Mouse (Mus musculus) G1E (cell line): Measurements from ENCODE around the gene Gm48551. TPM values are rescaled to one million over a fixed set of nuclear protein-coding genes. Genes with fewer than 3 reads are reported as not detected.

Source experiments
- ATAC-seq: 2 replicates; pipeline ENCODE4 v1.8.0; 2016; ENCODE audit warnings: mild to moderate bottlenecking; ENCODE audit not compliant: insufficient number of reproducible peaks, poor library complexity, low FRiP score, severe bottlenecking; ENCODE audit errors: extremely low read depth
- DNase-seq: peaks from one replicate; pipeline ENCODE4 v3.0.0; 2012; ENCODE audit warnings: low spot score
- H3K27me3 ChIP-seq: 2 replicates; pipeline ENCODE4 v1.6.1; 2012; ENCODE audit warnings: mild to moderate bottlenecking, low read length, inconsistent platforms; ENCODE audit not compliant: insufficient read depth
- H3K36me3 ChIP-seq: replicated peaks from 2 replicates; pipeline ENCODE3; 2012; ENCODE audit warnings: mild to moderate bottlenecking, inconsistent platforms
- H3K4me1 ChIP-seq: 2 replicates; pipeline ENCODE4 v1.6.1; 2012; ENCODE audit warnings: low read depth, low read length, inconsistent platforms, mixed read lengths; ENCODE audit not compliant: insufficient read depth
- H3K4me3 ChIP-seq: 2 replicates; pipeline ENCODE4 v1.5.1; 2012; ENCODE audit warnings: low read depth, mild to moderate bottlenecking, inconsistent platforms, low read length, moderate library complexity, mixed read lengths
- H3K9me3 ChIP-seq: replicated peaks from 2 replicates; pipeline ENCODE4 v1.6.1; 2012; ENCODE audit warnings: inconsistent platforms
- CTCF ChIP-seq: IDR thresholded peaks from 2 replicates; pipeline ENCODE4 v1.5.1; 2012; ENCODE audit warnings: low read depth, low read length, inconsistent platforms, mixed read lengths
- GATA1 ChIP-seq: IDR thresholded peaks from 2 replicates; pipeline ENCODE4 v1.6.1; 2012; ENCODE audit warnings: borderline replicate concordance, low read length, inconsistent platforms, mixed read lengths
- GATA2 ChIP-seq: IDR thresholded peaks from 2 replicates; pipeline ENCODE4 v1.6.1; 2012; ENCODE audit warnings: low read depth, low read length, inconsistent platforms, borderline replicate concordance
- POLR2AphosphoS5 ChIP-seq: IDR thresholded peaks from 2 replicates; pipeline ENCODE4 v1.6.1; 2012; ENCODE audit warnings: low read depth, low read length, inconsistent platforms; ENCODE audit not compliant: insufficient replicate concordance
- TAL1 ChIP-seq: conservative IDR thresholded peaks from 2 replicates; pipeline ENCODE4 v1.6.1; 2012; ENCODE audit warnings: low read depth, low read length, inconsistent platforms, mixed read lengths
- polyA plus RNA-seq: library from polyadenylated mRNA; stranded (reverse); fragments of >175 nt; gene quantifications from 2 replicates; pipeline ENCODE4 v1.2.3, GENCODE M21; 2012
- total RNA-seq, 2 experiments: library from RNA; stranded (forward) in 1 of 2; stranded (reverse) in 1 of 2; fragments of 200-1000 nt in 1 of 2; fragments of >200 nt in 1 of 2; fragmentation: Nextera tagmentation in 1 of 2; gene quantifications; 2 replicates each; pipeline ENCODE4 v1.2.3; 2014 to 2017

The Gm48551 gene
- total and polyA plus RNA-seq, 3 experiments: 0.72 to 2.6 (median 1.1) TPM

DNA sequence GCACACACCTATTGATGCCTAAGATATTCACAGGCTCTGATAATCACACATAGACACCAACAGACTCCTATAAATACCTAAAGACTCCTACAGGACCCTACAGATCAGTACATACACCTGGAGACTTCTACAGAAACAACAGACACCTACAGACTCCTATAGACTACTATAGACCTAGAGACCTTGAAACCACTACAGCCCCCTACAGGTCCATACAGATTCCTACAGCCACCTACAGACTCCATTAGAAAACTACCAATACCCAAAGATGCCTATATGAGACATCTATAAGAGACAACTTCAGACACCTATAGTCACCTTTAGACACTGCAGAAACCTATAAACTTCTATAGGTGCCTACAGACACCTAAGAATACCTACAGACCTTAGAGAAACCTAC lies 56.8 kb downstream of the Gm48551 start:
- no peaks in the 10 kb centered on the region for H3K36me3 ChIP-seq
- peaks cover 7% of the 10 kb centered on the region; the same call in 1 of the 2 replicates for H3K27me3 ChIP-seq
- ATAC-seq (no peak), DNase-seq (peak; percentile 1)
- TF ChIP-seq GATA2 (no peak), GATA1 (no peak), TAL1 (no peak), POLR2AphosphoS5 (no peak), CTCF (no peak)
- no peaks in the 10 kb centered on the region for H3K4me1 ChIP-seq
- no peaks in the 10 kb centered on the region for H3K9me3 ChIP-seq
- no peak overlapping the region for H3K4me3 ChIP-seq

Other genes with a start within 250 kb of the Gm48551 start
Only the 20 nearest of the 35 such genes appear.
- not detected in 2 replicates for gene Matk, start 131.5 kb upstream of the Gm48551 start, total RNA-seq (2014; fragmentation: Nextera tagmentation)
- gene Matk, start 131.5 kb upstream of the Gm48551 start, total RNA-seq (2017): 0.05 and 0.06 TPM in 2 replicates
- 0.07 TPM in 1 of 2 replicates, not detected in the other for gene Matk, start 131.5 kb upstream of the Gm48551 start, polyA plus RNA-seq
- gene Mrpl54, start 117.5 kb upstream of the Gm48551 start, total RNA-seq (2014; fragmentation: Nextera tagmentation): 75.6 and 78.6 TPM in 2 replicates
- 186 and 206 TPM in 2 replicates for gene Mrpl54, start 117.5 kb upstream of the Gm48551 start, total RNA-seq (2017)
- gene Mrpl54, start 117.5 kb upstream of the Gm48551 start, polyA plus RNA-seq: 612 and 631 TPM in 2 replicates
- 36.2 and 44.6 TPM in 2 replicates for gene Apba3, start 117.5 kb upstream of the Gm48551 start, total RNA-seq (2014; fragmentation: Nextera tagmentation)
- gene Apba3, start 117.5 kb upstream of the Gm48551 start, total RNA-seq (2017): 27.9 and 38.9 TPM in 2 replicates
- gene Apba3, start 117.5 kb upstream of the Gm48551 start, polyA plus RNA-seq: 113 and 130 TPM in 2 replicates
- gene Tjp3, start 92.9 kb upstream of the Gm48551 start, total RNA-seq (2014; fragmentation: Nextera tagmentation): 0.44 TPM in 1 of 2 replicates, not detected in the other
- 1.8 and 1.9 TPM in 2 replicates for gene Tjp3, start 92.9 kb upstream of the Gm48551 start, total RNA-seq (2017)
- 1.4 and 1.6 TPM in 2 replicates for gene Tjp3, start 92.9 kb upstream of the Gm48551 start, polyA plus RNA-seq
- gene Pip5k1c, start 91.5 kb upstream of the Gm48551 start, total RNA-seq (2014; fragmentation: Nextera tagmentation): 58.0 and 62.2 TPM in 2 replicates
- 58.8 and 66.6 TPM in 2 replicates for gene Pip5k1c, start 91.5 kb upstream of the Gm48551 start, total RNA-seq (2017)
- 266 and 331 TPM in 2 replicates for gene Pip5k1c, start 91.5 kb upstream of the Gm48551 start, polyA plus RNA-seq
- 9.0 and 11.4 TPM in 2 replicates for gene Cactin, start 63.4 kb upstream of the Gm48551 start, total RNA-seq (2014; fragmentation: Nextera tagmentation)
- 23.5 and 23.9 TPM in 2 replicates for gene Cactin, start 63.4 kb upstream of the Gm48551 start, total RNA-seq (2017)
- gene Cactin, start 63.4 kb upstream of the Gm48551 start, polyA plus RNA-seq: 77.9 and 80.5 TPM in 2 replicates
- gene Tbxa2r, start 55.7 kb upstream of the Gm48551 start, total RNA-seq (2014; fragmentation: Nextera tagmentation): not detected in 2 replicates
- 0.06 TPM in 1 of 2 replicates, not detected in the other for gene Tbxa2r, start 55.7 kb upstream of the Gm48551 start, total RNA-seq (2017)
- 0.06 TPM in 1 of 2 replicates, not detected in the other for gene Tbxa2r, start 55.7 kb upstream of the Gm48551 start, polyA plus RNA-seq
- not detected in 2 replicates for gene Gipc3, start 41.2 kb upstream of the Gm48551 start, total RNA-seq (2014; fragmentation: Nextera tagmentation)
- 0.11 TPM in 1 of 2 replicates, not detected in the other for gene Gipc3, start 41.2 kb upstream of the Gm48551 start, total RNA-seq (2017)
- not detected in 2 replicates for gene Gipc3, start 41.2 kb upstream of the Gm48551 start, polyA plus RNA-seq
- gene Hmg20b, start 34.0 kb upstream of the Gm48551 start, total RNA-seq (2014; fragmentation: Nextera tagmentation): 36.7 and 39.2 TPM in 2 replicates
- gene Hmg20b, start 34.0 kb upstream of the Gm48551 start, total RNA-seq (2017): 12.0 and 21.9 TPM in 2 replicates
- gene Hmg20b, start 34.0 kb upstream of the Gm48551 start, polyA plus RNA-seq: 142 and 193 TPM in 2 replicates
- gene Mfsd12, start 27.0 kb upstream of the Gm48551 start, total RNA-seq (2014; fragmentation: Nextera tagmentation): 14.3 and 14.4 TPM in 2 replicates
- 13.1 and 14.6 TPM in 2 replicates for gene Mfsd12, start 27.0 kb upstream of the Gm48551 start, total RNA-seq (2017)
- gene Mfsd12, start 27.0 kb upstream of the Gm48551 start, polyA plus RNA-seq: 46.7 and 48.2 TPM in 2 replicates
- gene 4930404N11Rik, start 18.6 kb upstream of the Gm48551 start, total RNA-seq (2014; fragmentation: Nextera tagmentation): 2.0 TPM in 1 of 2 replicates, not detected in the other
- gene 4930404N11Rik, start 18.6 kb upstream of the Gm48551 start, total RNA-seq (2017): 0.17 and 1.2 TPM in 2 replicates
- 0.52 and 0.65 TPM in 2 replicates for gene 4930404N11Rik, start 18.6 kb upstream of the Gm48551 start, polyA plus RNA-seq
- gene Fzr1, start 6.0 kb upstream of the Gm48551 start, total RNA-seq (2014; fragmentation: Nextera tagmentation): 29.7 and 65.2 TPM in 2 replicates
- 15.8 and 22.8 TPM in 2 replicates for gene Fzr1, start 6.0 kb upstream of the Gm48551 start, total RNA-seq (2017)
- 88.9 and 96.2 TPM in 2 replicates for gene Fzr1, start 6.0 kb upstream of the Gm48551 start, polyA plus RNA-seq
- 9.6 and 11.9 TPM in 2 replicates for gene Dohh, start within 50 bp of the Gm48551 start, total RNA-seq (2014; fragmentation: Nextera tagmentation)
- 60.4 and 69.7 TPM in 2 replicates for gene Dohh, start within 50 bp of the Gm48551 start, total RNA-seq (2017)
- gene Dohh, start within 50 bp of the Gm48551 start, polyA plus RNA-seq: 186 and 220 TPM in 2 replicates
- gene Gm48552, start 4.5 kb downstream of the Gm48551 start, total RNA-seq (2014; fragmentation: Nextera tagmentation): 1.2 and 3.1 TPM in 2 replicates
- 0.38 and 0.93 TPM in 2 replicates for gene Gm48552, start 4.5 kb downstream of the Gm48551 start, total RNA-seq (2017)
- 7.2 and 7.4 TPM in 2 replicates for gene Gm48552, start 4.5 kb downstream of the Gm48551 start, polyA plus RNA-seq
- gene Smim24, start 8.6 kb downstream of the Gm48551 start, total RNA-seq (2014; fragmentation: Nextera tagmentation): 6.5 and 13.8 TPM in 2 replicates
- gene Smim24, start 8.6 kb downstream of the Gm48551 start, total RNA-seq (2017): 1.9 and 3.5 TPM in 2 replicates
- 1.6 and 1.8 TPM in 2 replicates for gene Smim24, start 8.6 kb downstream of the Gm48551 start, polyA plus RNA-seq
- 6.9 and 9.5 TPM in 2 replicates for gene Nfic, start 71.2 kb downstream of the Gm48551 start, total RNA-seq (2014; fragmentation: Nextera tagmentation)
- 0.52 and 0.66 TPM in 2 replicates for gene Nfic, start 71.2 kb downstream of the Gm48551 start, total RNA-seq (2017)
- gene Nfic, start 71.2 kb downstream of the Gm48551 start, polyA plus RNA-seq: 16.1 and 19.3 TPM in 2 replicates
- gene Celf5, start 98.2 kb downstream of the Gm48551 start, total RNA-seq (2014; fragmentation: Nextera tagmentation): not detected in 2 replicates
- gene Celf5, start 98.2 kb downstream of the Gm48551 start, total RNA-seq (2017): 0.05 and 0.06 TPM in 2 replicates
- gene Celf5, start 98.2 kb downstream of the Gm48551 start, polyA plus RNA-seq: 0.05 and 0.09 TPM in 2 replicates
- 58.2 and 72.3 TPM in 2 replicates for gene Ncln, start 111.9 kb downstream of the Gm48551 start, total RNA-seq (2014; fragmentation: Nextera tagmentation)
- 35.5 and 50.1 TPM in 2 replicates for gene Ncln, start 111.9 kb downstream of the Gm48551 start, total RNA-seq (2017)
- gene Ncln, start 111.9 kb downstream of the Gm48551 start, polyA plus RNA-seq: 154 and 179 TPM in 2 replicates
- not detected in 2 replicates for gene S1pr4, start 115.7 kb downstream of the Gm48551 start, total RNA-seq (2014; fragmentation: Nextera tagmentation)
- 1.6 and 1.9 TPM in 2 replicates for gene S1pr4, start 115.7 kb downstream of the Gm48551 start, total RNA-seq (2017)
- 0.75 and 1.00 TPM in 2 replicates for gene S1pr4, start 115.7 kb downstream of the Gm48551 start, polyA plus RNA-seq
- gene Gna15, start 139.8 kb downstream of the Gm48551 start, total RNA-seq (2014; fragmentation: Nextera tagmentation): 20.9 and 22.5 TPM in 2 replicates
- gene Gna15, start 139.8 kb downstream of the Gm48551 start, total RNA-seq (2017): 20.1 and 21.5 TPM in 2 replicates
- gene Gna15, start 139.8 kb downstream of the Gm48551 start, polyA plus RNA-seq: 16.5 TPM in 2 replicates